Mouse (Mus musculus) C2C12 (cell line): ENCODE data around the gene Gucy2d. TPM values are rescaled to one million over a fixed set of nuclear protein-coding genes. Genes with fewer than 3 reads are reported as not detected.

ENCODE experiments used
- H3K27me3 ChIP-seq: one replicate; pipeline ENCODE4 v1.6.1; 2011; ENCODE audit not compliant: control insufficient read depth, insufficient read depth, insufficient read length
- H3K36me3 ChIP-seq: one replicate; pipeline ENCODE4 v1.6.1; 2011; ENCODE audit not compliant: control insufficient read depth, insufficient read depth
- H3K4me3 ChIP-seq: one replicate; pipeline ENCODE4 v1.5.1; 2011; ENCODE audit warnings: mild to moderate bottlenecking, control low read depth; ENCODE audit not compliant: poor library complexity, insufficient read depth, severe bottlenecking
- H3K79me2 ChIP-seq: one replicate; pipeline ENCODE4 v1.6.1; 2011; ENCODE audit not compliant: control insufficient read depth, insufficient read depth
- H3K79me3 ChIP-seq: one replicate; pipeline ENCODE4 v1.6.1; 2011; ENCODE audit warnings: low read depth, control low read depth
- H3ac ChIP-seq: one replicate; pipeline ENCODE3; 2011; ENCODE audit warnings: low read depth; ENCODE audit not compliant: control insufficient read depth, insufficient read length
- CEBPB ChIP-seq: IDR thresholded peaks from one replicate; pipeline ENCODE4 v1.6.1; 2011; ENCODE audit warnings: low read depth, mild to moderate bottlenecking, control low read depth, moderate library complexity
- CTCF ChIP-seq: IDR thresholded peaks from one replicate; pipeline ENCODE4 v1.5.1; 2011; ENCODE audit not compliant: control insufficient read depth, insufficient read depth, insufficient read length
- FOSL1 ChIP-seq: IDR thresholded peaks from one replicate; pipeline ENCODE4 v1.8.0; 2011; ENCODE audit warnings: mild to moderate bottlenecking, low read length; ENCODE audit not compliant: poor library complexity, insufficient read depth, severe bottlenecking
- MAX ChIP-seq: IDR thresholded peaks from one replicate; pipeline ENCODE4 v1.6.1; 2011; ENCODE audit warnings: mild to moderate bottlenecking, control low read depth
- MYOD1 ChIP-seq: IDR thresholded peaks from one replicate; pipeline ENCODE4 v1.6.1; 2011; ENCODE audit warnings: low read depth; ENCODE audit not compliant: control insufficient read depth, insufficient read length
- MYOG ChIP-seq: IDR thresholded peaks from one replicate; pipeline ENCODE4 v1.6.1; 2011; ENCODE audit not compliant: control insufficient read depth, insufficient read length; ENCODE audit errors: extremely low read depth
- USF1 ChIP-seq: IDR thresholded peaks from one replicate; pipeline ENCODE4 v1.6.1; 2011; ENCODE audit warnings: low read depth, mild to moderate bottlenecking, control low read depth, moderate library complexity
- polyA plus RNA-seq: library from polyadenylated mRNA; unstranded; fragments of >200 nt; fragmentation: generic; extraction: Trizol; gene quantifications from one replicate; pipeline ENCODE4 v1.2.1, GENCODE M21; 2012; ENCODE audit warnings: missing spikeins

Gucy2d gene
- polyA plus RNA-seq, 1 experiment, result not detected

GRCm38 (mm10) chr7:98419366-98419765 lies 20.9 kb upstream of the Gucy2d start:
- peaks cover 4% of the 10 kb centered on the region for H3K79me2 ChIP-seq
- peaks cover 2% of the 10 kb centered on the region for H3K79me3 ChIP-seq
- H3K27me3 ChIP-seq, result no peaks in the 10 kb centered on the region
- TF ChIP-seq MAX (no peak), CEBPB (no peak), FOSL1 (no peak), MYOG (no peak), CTCF (no peak), USF1 (no peak), MYOD1 (no peak)
- H3ac ChIP-seq, result no peak overlapping the region
- no peak overlapping the region for H3K4me3 ChIP-seq
- no peaks in the 10 kb centered on the region for H3K36me3 ChIP-seq

GRCm38 (mm10) chr7:98423546-98423945 lies 16.7 kb upstream of the Gucy2d start:
- no peak for TF ChIP-seq CTCF
- TF ChIP-seq MYOG, result no peak
- no peak for TF ChIP-seq MAX
- TF ChIP-seq FOSL1, result no peak
- TF ChIP-seq MYOD1, result no peak
- no peak for TF ChIP-seq USF1
- no peak for TF ChIP-seq CEBPB
- Histone ChIP-seq H3K79me2 (no peaks in the 10 kb centered on the region), H3K79me3 (no peaks in the 10 kb centered on the region), H3ac (no peak overlapping the region), H3K36me3 (no peaks in the 10 kb centered on the region), H3K27me3 (no peaks in the 10 kb centered on the region), H3K4me3 (no peak overlapping the region)

- H3K36me3 ChIP-seq, result no peaks in the 10 kb centered on the region
- H3K79me2 ChIP-seq, result no peaks in the 10 kb centered on the region
- H3K27me3 ChIP-seq, result no peaks in the 10 kb centered on the region
- no peak overlapping the region for H3ac ChIP-seq
- TF ChIP-seq FOSL1, result no peak
- no peak for TF ChIP-seq MYOD1
- no peak for TF ChIP-seq CEBPB
- TF ChIP-seq CTCF, result no peak
- no peak for TF ChIP-seq MYOG
- TF ChIP-seq USF1, result no peak
- TF ChIP-seq MAX, result no peak
- H3K79me3 ChIP-seq, result no peaks in the 10 kb centered on the region
- H3K4me3 ChIP-seq, result no peak overlapping the region
Observed at GRCm38 (mm10) chr7:98424396-98424795, 15.8 kb upstream of the Gucy2d start.

GRCm38 (mm10) chr7:98425551-98425950 lies 14.7 kb upstream of the Gucy2d start:
- Histone ChIP-seq H3K79me2 (no peaks in the 10 kb centered on the region), H3K36me3 (no peaks in the 10 kb centered on the region), H3K79me3 (no peaks in the 10 kb centered on the region), H3ac (no peak overlapping the region), H3K4me3 (no peak overlapping the region), H3K27me3 (no peaks in the 10 kb centered on the region)
- TF ChIP-seq CTCF (no peak), MYOD1 (no peak), FOSL1 (no peak)

GRCm38 (mm10) chr7:98426641-98427040 lies 13.6 kb upstream of the Gucy2d start:
- H3K79me2 ChIP-seq, result no peaks in the 10 kb centered on the region
- H3K27me3 ChIP-seq, result no peaks in the 10 kb centered on the region
- H3K4me3 ChIP-seq, result no peak overlapping the region
- TF ChIP-seq CTCF (no peak), MAX (no peak), CEBPB (no peak), USF1 (no peak), FOSL1 (no peak), MYOD1 (no peak), MYOG (no peak)
- no peak overlapping the region for H3ac ChIP-seq
- H3K79me3 ChIP-seq, result no peaks in the 10 kb centered on the region
- H3K36me3 ChIP-seq, result no peaks in the 10 kb centered on the region

- H3K79me2 ChIP-seq, result no peaks in the 10 kb centered on the region
- no peak overlapping the region for H3K4me3 ChIP-seq
- no peak overlapping the region for H3ac ChIP-seq
- no peaks in the 10 kb centered on the region for H3K27me3 ChIP-seq
- TF ChIP-seq CTCF (no peak), MAX (no peak), FOSL1 (no peak), USF1 (no peak), MYOD1 (no peak), CEBPB (no peak), MYOG (no peak)
- no peaks in the 10 kb centered on the region for H3K36me3 ChIP-seq
- no peaks in the 10 kb centered on the region for H3K79me3 ChIP-seq
Observed at GRCm38 (mm10) chr7:98427115-98427835, 12.9 kb upstream of the Gucy2d start.
